Mouse (Mus musculus): ENCODE measurements around the gene Gtf2h5. TPM values are rescaled to one million over a fixed set of nuclear protein-coding genes. Genes with fewer than 3 reads are reported as not detected.

The Gtf2h5 gene
- total RNA-seq, 1 experiment = 85.1 TPM

- Histone ChIP-seq H3K9ac (ENCODE audit: insufficient read depth, low read depth, low read length, poor library complexity, severe bottlenecking) (no peak overlapping the region; the same call in 1 of the 2 replicates), H3K9me3 (ENCODE audit: control insufficient read depth, insufficient read depth, low read depth, low read length) (no peaks in the 10 kb centered on the region), H3K36me3 (ENCODE audit: control insufficient read depth, insufficient read depth, low read length, poor library complexity, severe bottlenecking) (no peaks in the 10 kb centered on the region; the same call in 1 of the 2 replicates), H3K4me1 (ENCODE audit: control insufficient read depth in 2 of 2, insufficient read depth in 2 of 2, low read length in 2 of 2, poor library complexity in 1 of 2) (peaks cover 7 to 13% of the 10 kb centered on the region in 2 experiments; a peak in 2 of 4 replicates), H3K27ac (ENCODE audit: insufficient read depth, low read depth, low read length, poor library complexity, severe bottlenecking) (peak overlapping the region; percentile 63; the same call in 1 of the 2 replicates), H3K4me3 (ENCODE audit: insufficient read depth in 1 of 2, low read depth in 1 of 2, low read length in 2 of 2, poor library complexity in 1 of 2, severe bottlenecking in 1 of 2) (no peak overlapping the region)
- in situ Hi-C loops (cut with MboI; ENCODE audit: low sequenced_read_pairs in 2 of 2, unreplicated experiment in 2 of 2) = no loop called here
- no peak for DNase-seq (ENCODE audit: low read depth, low spot score)
- no peak; the same call in 1 of the 2 replicates for TF ChIP-seq MAFK (IDR thresholded peaks at IDR 0.05; ENCODE audit: insufficient read depth, low read depth, low read length)
- TF ChIP-seq HCFC1 (IDR thresholded peaks at IDR 0.05; ENCODE audit: borderline replicate concordance, insufficient read depth, low read length) = no peak
- TF ChIP-seq ZC3H11A (IDR thresholded peaks at IDR 0.05; ENCODE audit: borderline replicate concordance, low read depth, low read length) = no peak
- peak; percentile 99 for TF ChIP-seq ZNF384 (IDR thresholded peaks at IDR 0.05; ENCODE audit: low read depth, low read length)
- no peak for TF ChIP-seq CHD2 (IDR thresholded peaks at IDR 0.05; ENCODE audit: low read depth, low read length)
Observed at GRCm38 (mm10) chr17:6128039-6128438, 48.5 kb downstream of the Gtf2h5 start.

GRCm38 (mm10) chr17:6129361-6129760, 49.8 kb downstream of the Gtf2h5 start:
- Histone ChIP-seq H3K4me3 (ENCODE audit: insufficient read depth in 1 of 2, low read depth in 1 of 2, low read length in 2 of 2, poor library complexity in 1 of 2, severe bottlenecking in 1 of 2) (no peak overlapping the region), H3K27ac (ENCODE audit: insufficient read depth, low read depth, low read length, poor library complexity, severe bottlenecking) (no peak overlapping the region), H3K9ac (ENCODE audit: insufficient read depth, low read depth, low read length, poor library complexity, severe bottlenecking) (no peak overlapping the region), H3K36me3 (ENCODE audit: control insufficient read depth, insufficient read depth, low read length, poor library complexity, severe bottlenecking) (no peaks in the 10 kb centered on the region), H3K4me1 (ENCODE audit: control insufficient read depth in 2 of 2, insufficient read depth in 2 of 2, low read length in 2 of 2, poor library complexity in 1 of 2) (peaks cover 10 to 13% of the 10 kb centered on the region in 2 experiments; a peak in 2 of 4 replicates), H3K9me3 (ENCODE audit: control insufficient read depth, insufficient read depth, low read depth, low read length) (no peaks in the 10 kb centered on the region)
- no peak for DNase-seq (ENCODE audit: low read depth, low spot score)
- in situ Hi-C loops (cut with MboI; ENCODE audit: low sequenced_read_pairs in 2 of 2, unreplicated experiment in 2 of 2) = no loop called here
- no peak for TF ChIP-seq ZC3H11A (IDR thresholded peaks at IDR 0.05; ENCODE audit: borderline replicate concordance, low read depth, low read length)
- no peak for TF ChIP-seq ZNF384 (IDR thresholded peaks at IDR 0.05; ENCODE audit: low read depth, low read length)
- TF ChIP-seq HCFC1 (IDR thresholded peaks at IDR 0.05; ENCODE audit: borderline replicate concordance, insufficient read depth, low read length) = no peak
- TF ChIP-seq CHD2 (IDR thresholded peaks at IDR 0.05; ENCODE audit: low read depth, low read length) = no peak
- TF ChIP-seq MAFK (IDR thresholded peaks at IDR 0.05; ENCODE audit: insufficient read depth, low read depth, low read length) = no peak

- no peak overlapping the region for H3K4me3 ChIP-seq (ENCODE audit: insufficient read depth in 1 of 2, low read depth in 1 of 2, low read length in 2 of 2, poor library complexity in 1 of 2, severe bottlenecking in 1 of 2)
- in situ Hi-C loops (cut with MboI; ENCODE audit: low sequenced_read_pairs in 2 of 2, unreplicated experiment in 2 of 2) = no loop called here
- H3K4me1 ChIP-seq (ENCODE audit: control insufficient read depth in 2 of 2, insufficient read depth in 2 of 2, low read length in 2 of 2, poor library complexity in 1 of 2) = peaks cover 10 to 13% of the 10 kb centered on the region in 2 experiments; a peak in 2 of 4 replicates
- no peak overlapping the region for H3K9ac ChIP-seq (ENCODE audit: insufficient read depth, low read depth, low read length, poor library complexity, severe bottlenecking)
- no peak for DNase-seq (ENCODE audit: low read depth, low spot score)
- H3K27ac ChIP-seq (ENCODE audit: insufficient read depth, low read depth, low read length, poor library complexity, severe bottlenecking) = no peak overlapping the region
- no peaks in the 10 kb centered on the region for H3K9me3 ChIP-seq (ENCODE audit: control insufficient read depth, insufficient read depth, low read depth, low read length)
- H3K36me3 ChIP-seq (ENCODE audit: control insufficient read depth, insufficient read depth, low read length, poor library complexity, severe bottlenecking) = no peaks in the 10 kb centered on the region
- TF ChIP-seq MAFK (IDR thresholded peaks at IDR 0.05; ENCODE audit: insufficient read depth, low read depth, low read length) (no peak), HCFC1 (IDR thresholded peaks at IDR 0.05; ENCODE audit: borderline replicate concordance, insufficient read depth, low read length) (no peak), ZNF384 (IDR thresholded peaks at IDR 0.05; ENCODE audit: low read depth, low read length) (no peak), ZC3H11A (IDR thresholded peaks at IDR 0.05; ENCODE audit: borderline replicate concordance, low read depth, low read length) (no peak), CHD2 (IDR thresholded peaks at IDR 0.05; ENCODE audit: low read depth, low read length) (no peak)
Observed at GRCm38 (mm10) chr17:6131083-6131482, 51.5 kb downstream of the Gtf2h5 start.

Other genes starting within 250 kb of the Gtf2h5 start
- gene Snx9, start 238.5 kb upstream of the Gtf2h5 start, total RNA-seq (2012; rRNA removed) = 8.2 and 8.8 TPM in 2 replicates
- gene Synj2, start 138.5 kb upstream of the Gtf2h5 start, total RNA-seq (2012; rRNA removed) = 6.1 and 8.8 TPM in 2 replicates
- 8.9 and 12.8 TPM in 2 replicates for gene Serac1, start within 50 bp of the Gtf2h5 start, total RNA-seq (2012; rRNA removed)
- gene Tulp4, start 26.7 kb downstream of the Gtf2h5 start, total RNA-seq (2012; rRNA removed) = 36.5 and 59.5 TPM in 2 replicates
- gene Tmem181a, start 177.1 kb downstream of the Gtf2h5 start, total RNA-seq (2012; rRNA removed) = 27.0 and 33.5 TPM in 2 replicates
- 10.1 and 13.3 TPM in 2 replicates for gene Dynlt1a, start 237.7 kb downstream of the Gtf2h5 start, total RNA-seq (2012; rRNA removed)